In the genomic region with DNA sequence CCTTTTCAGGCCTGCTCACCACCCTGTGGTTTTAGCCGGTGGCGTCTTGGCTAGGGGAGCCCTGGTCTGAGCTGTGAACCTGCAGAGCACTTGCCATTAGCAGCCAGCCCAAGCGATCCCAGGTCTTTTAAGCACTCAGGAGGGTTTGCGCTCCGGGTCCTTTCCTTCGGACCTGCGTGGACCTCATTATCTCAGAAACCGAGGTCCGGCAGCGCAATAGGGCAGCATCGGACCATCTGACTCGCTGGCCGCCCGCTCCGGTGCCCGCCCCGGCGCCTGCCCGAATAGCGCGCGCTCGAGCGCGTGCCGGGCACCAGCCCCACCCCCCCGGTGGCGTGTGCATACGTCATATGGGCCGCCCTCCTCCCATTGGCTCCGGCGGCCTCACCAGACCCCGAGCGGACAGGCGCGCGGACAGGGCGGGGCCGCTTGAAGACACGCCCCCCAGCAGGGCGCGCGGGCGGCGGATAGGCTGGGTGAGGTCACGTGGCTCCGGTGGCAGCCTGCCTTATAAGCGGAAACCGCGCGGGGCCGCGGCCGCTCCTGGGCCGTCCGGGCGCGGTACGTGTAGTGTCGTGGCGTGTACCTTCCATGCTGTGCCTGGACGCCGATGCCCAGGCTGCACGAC, we compare ENCODE assay signal across 8 mouse cellular contexts. TPM values are rescaled to one million over a fixed set of nuclear protein-coding genes. Genes with fewer than 3 reads are reported as not detected.
A peak's percentile ranks its signal among the peaks of the same experiment; 100 is the strongest.
DNase-seq lines count a peak whose midpoint lies in the region; ATAC-seq lines count a peak whose summit lies in the region.

A gene (plus strand): TSS at position 536 of the 628 bp plus-strand sequence.

- intact Hi-C loops in left cerebral cortex, postnatal 14 days (cut with DNase I), result loop anchor here (5.0 kb wide), 2 partner anchors 224 to 279 kb away; a partner anchor contains a TSS

- H3K4me3 ChIP-seq in intestine, embryonic 14.5 days (ENCODE audit: low read depth, low read length), result peak within 1 kb of the TSS; percentile 93

- H3K27me3 ChIP-seq in intestine, embryonic 14.5 days (replicated peaks; ENCODE audit: control insufficient read depth, insufficient read depth, low read length), result no peaks in the 10 kb centered on the region

- H3K9ac ChIP-seq in intestine, embryonic 14.5 days (ENCODE audit: low read length), result peak within 1 kb of the TSS; percentile 81

- peak within 1 kb of the TSS; percentile 90 for H3K27ac ChIP-seq in intestine, embryonic 14.5 days (ENCODE audit: low read depth)

- peak within 1 kb of the TSS; percentile 72 for H3K4me2 ChIP-seq in intestine, embryonic 14.5 days (ENCODE audit: low read length)

- WGBS in intestine, embryonic 14.5 days, result 0% methylated on average over 51 of the region's 64 CpGs

- H3K4me1 ChIP-seq in intestine, embryonic 14.5 days (replicated peaks; ENCODE audit: control insufficient read depth, insufficient read depth, low read length), result peaks cover 22% of the 10 kb centered on the region

- H3K36me3 ChIP-seq in intestine, embryonic 14.5 days (ENCODE audit: control insufficient read depth, insufficient read depth, low read length), result peaks cover 30% of the 10 kb centered on the region

- peak; percentile 99 to 100 for DNase-seq in adrenal gland, adult (ENCODE audit: inconsistent age in 2 of 2, low spot score in 1 of 2)
- DNase-seq in embryo, embryonic 10.5 days (ENCODE audit: low spot score), result peak; percentile 97
- DNase-seq in gastrocnemius, postnatal 25 days, result peak; percentile 99
- peak; percentile 97 for DNase-seq in intestine, embryonic 14.5 days (ENCODE audit: low spot score)
- peak; percentile 99 for DNase-seq in left cerebral cortex, postnatal 14 days (ENCODE audit: low spot score in 2 of 2)
- DNase-seq in mesoderm, embryonic 11.5 days (ENCODE audit: low read depth, low spot score), result peak; percentile 98
- DNase-seq in right cerebral cortex, postnatal 36 days (ENCODE audit: low spot score in 2 of 2), result peak; percentile 98 to 99
- DNase-seq in yolk sac, embryonic 10.5 days (ENCODE audit: low spot score), result peak; percentile 96

- H3K9me3 ChIP-seq in intestine, embryonic 14.5 days (ENCODE audit: control insufficient read depth, low read length), result no peaks in the 10 kb centered on the region

- peak; percentile 97 for ATAC-seq in intestine, embryonic 14.5 days (replicated peaks; ENCODE audit: low FRiP score, low TSS enrichment, low read depth)

RNA-seq across cellular contexts. Expression of the gene that starts here (rescaled TPM):
- total RNA-seq in gastrocnemius, postnatal 25 days (2021), result 10 to 100 TPM; 11.8 to 12.2 TPM
- polyA plus RNA-seq in intestine, embryonic 14.5 days (2014; fragmentation: Nextera tagmentation; extraction: Ambion mirVana), result 119 and 158 TPM in 2 replicates
- 10 to 100 TPM; 71.4 to 76.6 TPM for total RNA-seq in left cerebral cortex, postnatal 14 days (2021)

Comparison
In these comparisons a context has a peak if more than half of its experiments do, and no peak if none do; other contexts are left out.
1. Peak in every context shown above with its lines: DNase-seq, ATAC-seq, H3K4me3 ChIP-seq and H3K27ac ChIP-seq.
2. RNA of the gene that starts here (total RNA-seq): 71.4 to 76.6 TPM in left cerebral cortex, postnatal 14 days; 11.8 to 12.2 TPM in gastrocnemius, postnatal 25 days; every median in the first group is over 4 times any median in the second.